Mouse (Mus musculus) embryonic stem cell, embryonic (primary cell): ENCODE results near the gene Zfp91.

ENCODE experiments used
- CTCF ChIA-PET, 4 experiments: fragments of 300-600 bp in 2 of 4; fragments of 350-600 bp in 2 of 4; sonication (Branson Sonifier 250); formaldehyde crosslinking; loops; one replicate each; lab custom pipeline; 2022; ENCODE audit warnings: inconsistent platforms in 2 of 4; lab: Charles Lee
- POLR2A ChIA-PET, 4 experiments: fragments of 300-600 bp in 2 of 4; fragments of 350-600 bp in 2 of 4; sonication (Branson Sonifier 250); formaldehyde crosslinking; loops; one replicate each; lab custom pipeline; 2022; ENCODE audit warnings: antibody characterized with exemption in 4 of 4, inconsistent platforms in 1 of 4; lab: Charles Lee

The Zfp91 gene

GRCm38 (mm10) chr19:12795511-12796327 lies at the start of gene Zfp91, which contains the start of gene Lpxn:
Gene Zfp91, minus strand, starts transcription at chr19:12796126.
Gene Lpxn, plus strand, starts transcription at chr19:12796193.
- ChIA-PET CTCF (interaction anchor here in 1 of 4 experiments (1.0 kb wide), 1 partner anchor 294 kb away, joined by 3 read pairs; the partner anchor contains the start of gene Dtx4), POLR2A (interaction anchor here (0.6 to 3.7 kb wide), 56 partner anchors 9 to 1976 kb away, joined by 3 to 30 read pairs (median 3); partner anchors contain the start of genes Dtx4 (in 2 of the 4) and Tle4 (in 1 of the 4))

DNA sequence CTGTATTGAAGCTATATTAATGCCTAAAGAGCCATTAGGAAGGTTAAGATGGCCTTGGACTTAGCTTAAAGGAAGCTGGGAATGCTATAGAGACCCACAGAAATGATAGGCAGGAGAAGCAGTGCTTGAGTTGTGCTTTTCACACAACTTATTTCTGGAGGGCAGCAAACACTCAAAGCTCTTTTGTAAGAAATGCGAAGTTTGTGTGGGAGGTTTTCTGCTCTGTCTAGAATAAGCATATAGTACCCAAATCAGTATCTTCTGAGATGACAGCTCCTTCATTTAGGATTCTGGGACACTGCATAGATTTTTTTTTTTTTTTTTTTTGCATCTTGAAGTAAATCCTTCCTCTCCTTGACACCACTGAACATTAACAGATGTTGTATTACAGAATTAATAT lies 42.6 kb upstream of the Zfp91 start:
- POLR2A ChIA-PET: interaction anchor here in 1 of 4 experiments (0.6 kb wide), 1 partner anchor 105 kb away, joined by 4 read pairs; no protein-coding TSS in a partner anchor
- CTCF ChIA-PET: interaction anchor here in 1 of 4 experiments (0.7 to 1.2 kb wide), 2 partner anchors 18 to 24 kb away, joined by 3 to 7 read pairs; no protein-coding TSS in a partner anchor

GRCm38 (mm10) chr19:12833625-12834024 lies 37.7 kb upstream of the Zfp91 start:
- POLR2A ChIA-PET: no interaction called here
- CTCF ChIA-PET: no interaction called here

- CTCF ChIA-PET: no interaction called here
- POLR2A ChIA-PET: no interaction called here
Observed at GRCm38 (mm10) chr19:12831559-12831958, 35.6 kb upstream of the Zfp91 start.

- CTCF ChIA-PET: no interaction called here
Observed at GRCm38 (mm10) chr19:12830823-12831430, 35.0 kb upstream of the Zfp91 start.

DNA sequence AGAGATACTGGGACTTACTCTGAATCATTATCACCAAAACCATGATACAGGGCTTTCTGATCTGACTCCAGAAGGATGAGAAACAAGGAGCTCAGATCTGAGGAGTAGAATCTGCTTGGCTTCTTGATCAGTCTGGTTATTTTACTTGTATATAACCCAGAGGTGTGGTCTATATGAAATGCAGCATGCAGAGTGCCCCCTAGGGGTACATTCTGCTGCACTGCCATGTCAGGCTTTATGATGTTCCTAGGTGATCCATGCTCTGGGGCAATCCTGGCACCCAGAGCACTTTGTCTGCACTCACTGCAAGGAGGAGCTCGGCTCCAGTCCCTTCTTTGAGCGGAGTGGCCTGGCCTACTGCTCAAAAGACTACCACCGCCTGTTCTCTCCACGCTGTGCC lies 28.6 kb upstream of the Zfp91 start:
- ChIA-PET CTCF (interaction anchor here in 1 of 4 experiments (0.7 kb wide), 1 partner anchor 323 kb away, joined by 6 read pairs; the partner anchor contains the start of gene Dtx4), POLR2A (interaction anchor here in 1 of 4 experiments (1.3 kb wide), 1 partner anchor 11 kb away, joined by 3 read pairs; no protein-coding TSS in a partner anchor)

More at GRCm38 (mm10) chr19:12830823-12831430, 35.0 kb upstream of the Zfp91 start:
- POLR2A ChIA-PET: no interaction called here

- POLR2A ChIA-PET: interaction anchor here in 1 of 4 experiments (0.7 to 1.2 kb wide), 2 partner anchors 24 to 247 kb away, joined by 3 to 6 read pairs; partner anchors contain the start of genes Lpxn and Zfp91
- CTCF ChIA-PET: interaction anchor here in 3 of 4 experiments (0.7 to 2.0 kb wide), 9 partner anchors 8 to 379 kb away, joined by 3 to 9 read pairs (median 4); no protein-coding TSS in a partner anchor
Observed at GRCm38 (mm10) chr19:12820383-12820782, 24.5 kb upstream of the Zfp91 start.

DNA sequence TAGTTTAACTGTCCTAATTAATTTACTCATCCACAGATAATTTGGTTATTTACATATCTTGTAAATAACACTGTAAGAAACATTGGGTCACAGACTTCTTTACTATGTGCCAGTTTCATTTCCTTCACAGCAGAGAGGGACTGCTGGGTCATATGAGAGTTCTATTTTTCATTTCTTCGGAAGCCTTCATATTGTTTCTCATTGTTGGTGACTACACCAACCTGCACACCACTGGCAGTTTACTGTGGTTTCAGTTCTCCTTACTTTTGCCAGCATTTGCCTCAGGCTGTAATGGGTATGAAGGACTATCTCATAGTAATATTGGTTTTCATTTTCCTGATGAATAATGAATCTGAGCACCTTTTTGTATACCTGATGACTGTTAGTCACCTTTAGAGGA lies 22.6 kb upstream of the Zfp91 start:
- ChIA-PET CTCF (no interaction called here), POLR2A (no interaction called here)

DNA sequence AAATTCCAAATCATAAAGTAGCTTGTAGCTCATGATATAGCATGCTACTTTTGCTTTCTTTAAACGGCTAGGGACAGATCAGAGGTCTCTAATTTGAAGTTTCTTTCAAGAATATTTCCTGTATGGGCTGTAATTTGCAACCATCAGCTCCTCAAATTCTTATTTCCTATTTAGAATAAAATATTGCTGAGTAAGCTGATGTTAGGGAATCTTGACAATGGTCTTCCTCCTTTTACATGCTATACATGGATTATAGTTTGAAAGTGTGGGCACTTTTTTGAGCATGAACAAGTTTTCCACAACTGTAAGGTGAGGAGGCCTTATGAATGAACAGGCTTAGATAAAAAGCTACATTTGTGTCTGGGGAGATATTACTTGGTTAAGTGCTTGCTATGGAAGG lies 18.0 kb upstream of the Zfp91 start:
- ChIA-PET POLR2A (interaction anchor here in 2 of 4 experiments (0.8 to 2.4 kb wide), 3 partner anchors 11 to 18 kb away, joined by 3 to 12 read pairs (median 3); partner anchors contain the start of genes Lpxn (in 1 of the 2) and Zfp91 (in 1 of the 2)), CTCF (interaction anchor here in 2 of 4 experiments (0.5 to 0.7 kb wide), 3 partner anchors 25 to 1322 kb away, joined by 3 read pairs; no protein-coding TSS in a partner anchor)

DNA sequence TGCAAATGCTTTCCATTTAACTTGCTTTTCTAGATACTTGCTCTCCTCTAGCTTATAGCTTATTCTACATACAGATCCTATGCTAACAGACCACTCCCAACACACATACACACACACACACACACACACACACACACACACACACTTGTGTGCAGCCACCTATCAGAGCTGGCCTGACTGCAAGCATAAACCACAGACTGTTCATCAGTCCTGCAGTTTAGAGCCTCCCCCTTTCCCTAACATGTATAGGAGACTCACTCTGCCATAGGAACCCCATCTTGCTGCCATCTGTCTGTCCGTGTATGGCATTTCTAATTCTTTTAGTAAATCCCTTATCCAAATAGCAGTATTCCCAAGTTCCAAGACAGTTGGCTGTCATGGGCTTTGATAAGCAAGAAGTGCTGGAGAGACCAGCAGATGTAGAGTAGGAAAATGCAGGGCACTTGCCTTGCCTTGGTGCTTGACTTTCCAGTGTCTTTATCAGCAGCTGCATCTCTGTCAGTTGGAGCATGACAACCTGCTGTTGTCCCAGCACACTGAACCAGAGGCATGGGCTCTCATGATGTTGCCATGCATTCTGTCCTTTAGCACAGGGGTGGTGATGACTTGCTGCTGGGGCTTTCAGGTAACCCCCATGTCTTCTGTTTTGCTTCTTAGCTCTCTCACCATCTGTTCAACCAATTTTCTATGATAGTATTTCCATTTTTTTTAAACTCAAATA lies 16.9 kb upstream of the Zfp91 start:
- ChIA-PET POLR2A (interaction anchor here in 2 of 4 experiments (0.8 to 2.4 kb wide), 3 partner anchors 12 to 17 kb away, joined by 3 to 12 read pairs (median 3); partner anchors contain the start of genes Lpxn (in 1 of the 2) and Zfp91 (in 1 of the 2)), CTCF (interaction anchor here in 2 of 4 experiments (0.6 to 0.7 kb wide), 3 partner anchors 8 to 656 kb away, joined by 3 to 4 read pairs (median 3); no protein-coding TSS in a partner anchor)

- POLR2A ChIA-PET: interaction anchor here in 2 of 4 experiments (0.7 to 2.6 kb wide), 2 partner anchors 10 kb away, joined by 3 to 8 read pairs; partner anchors contain the start of genes Lpxn (in 2 of the 2) and Zfp91 (in 2 of the 2)
- CTCF ChIA-PET: interaction anchor here in 1 of 4 experiments (1.2 kb wide), 1 partner anchor 305 kb away, joined by 3 read pairs; the partner anchor contains the start of gene Dtx4
Observed at GRCm38 (mm10) chr19:12806214-12806613, 10.3 kb upstream of the Zfp91 start.

DNA sequence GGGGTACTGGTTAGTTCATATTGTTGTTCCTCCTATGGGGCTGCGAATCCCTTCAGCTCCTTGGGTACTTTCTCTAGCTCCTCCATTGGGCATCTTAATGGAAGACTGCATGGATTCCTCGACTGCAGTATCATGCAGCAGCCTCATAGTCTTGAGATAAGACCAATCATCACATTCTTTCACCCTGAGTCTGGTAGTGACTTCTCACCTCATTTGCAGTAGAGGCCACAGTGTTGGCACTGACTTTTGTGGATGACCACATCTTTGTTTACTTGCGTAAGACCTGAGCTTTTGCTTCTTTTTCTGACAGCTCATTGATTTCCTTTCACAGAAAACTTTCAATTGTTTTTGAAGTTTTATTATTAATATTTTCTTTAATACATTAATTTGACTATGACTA lies 9.8 kb upstream of the Zfp91 start:
- POLR2A ChIA-PET: interaction anchor here in 1 of 4 experiments (2.6 kb wide), 1 partner anchor 10 kb away, joined by 8 read pairs; the partner anchor contains the start of genes Lpxn and Zfp91
- CTCF ChIA-PET: interaction anchor here in 1 of 4 experiments (1.2 kb wide), 1 partner anchor 304 kb away, joined by 3 read pairs; the partner anchor contains the start of gene Dtx4

DNA sequence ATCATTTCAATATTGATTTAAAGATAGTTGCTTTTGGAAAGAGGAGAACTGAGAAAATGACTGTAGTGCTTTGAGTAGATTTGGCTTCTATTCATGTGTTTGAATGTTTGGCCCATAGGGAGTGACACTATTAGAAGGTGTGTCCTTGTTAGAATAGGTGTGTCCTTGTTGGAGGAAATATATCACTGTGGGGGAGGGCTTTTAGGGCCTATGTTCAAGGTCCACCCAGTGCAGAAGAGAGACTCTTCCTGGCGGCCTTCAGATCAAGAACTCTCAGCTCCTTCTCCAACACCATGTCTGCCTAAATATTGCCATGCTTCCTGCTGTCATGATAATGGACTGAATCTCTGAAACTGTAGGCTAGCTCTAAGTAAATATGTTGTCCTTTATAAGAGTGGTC lies 8.3 kb upstream of the Zfp91 start:
- POLR2A ChIA-PET: interaction anchor here in 1 of 4 experiments (2.6 kb wide), 1 partner anchor 8 kb away, joined by 8 read pairs; the partner anchor contains the start of genes Lpxn and Zfp91
- CTCF ChIA-PET: no interaction called here

GRCm38 (mm10) chr19:12802830-12803229 lies 6.9 kb upstream of the Zfp91 start:
- POLR2A ChIA-PET: no interaction called here

DNA sequence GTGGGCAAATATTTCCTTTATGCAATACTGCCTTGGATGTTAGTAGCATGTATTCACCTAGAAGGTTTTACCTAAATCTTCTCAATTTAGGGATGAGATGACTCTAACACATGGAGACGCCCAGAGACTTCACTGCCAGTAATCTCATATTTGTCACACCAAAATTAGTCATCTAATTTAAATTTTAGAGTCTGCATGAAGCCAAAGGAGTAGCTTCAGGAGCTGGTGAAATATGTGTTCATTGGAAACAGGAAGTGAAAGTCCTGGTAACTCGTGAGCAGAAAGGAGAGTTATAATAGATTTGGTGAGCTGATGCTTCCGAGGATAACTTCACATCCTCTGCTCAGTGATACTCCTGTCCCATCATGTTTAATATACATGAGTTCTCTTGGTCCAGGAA lies 5.1 kb upstream of the Zfp91 start:
- POLR2A ChIA-PET: no interaction called here
- CTCF ChIA-PET: no interaction called here

More at GRCm38 (mm10) chr19:12802830-12803229, 6.9 kb upstream of the Zfp91 start:
- CTCF ChIA-PET: no interaction called here

DNA sequence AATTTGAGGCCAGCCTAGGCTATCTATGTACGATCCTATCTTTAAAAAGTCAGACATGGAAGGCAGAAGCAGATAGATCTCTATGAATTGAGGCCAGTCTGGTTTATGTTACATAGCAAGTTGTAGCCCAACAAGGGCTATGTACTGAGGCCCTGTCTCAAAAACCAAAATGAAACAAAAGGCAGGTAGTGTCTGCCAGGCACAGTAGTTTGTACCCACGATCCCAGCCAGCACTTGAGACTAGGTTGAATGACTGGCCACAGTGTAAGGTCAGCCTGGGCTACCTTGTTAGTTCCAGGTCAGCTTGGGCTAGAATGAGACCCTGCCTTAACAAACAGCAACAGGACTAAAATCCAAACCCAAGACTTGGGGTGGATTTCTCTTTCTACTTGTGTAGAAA lies 4.7 kb upstream of the Zfp91 start:
- CTCF ChIA-PET: no interaction called here

GRCm38 (mm10) chr19:12799081-12799480 lies 3.2 kb upstream of the Zfp91 start:
- ChIA-PET CTCF (interaction anchor here in 1 of 4 experiments (0.7 kb wide), 1 partner anchor 265 kb away, joined by 4 read pairs; no protein-coding TSS in a partner anchor), POLR2A (interaction anchor here in 2 of 4 experiments (0.7 to 0.8 kb wide), 4 partner anchors 12 to 1691 kb away, joined by 3 to 5 read pairs (median 4); no protein-coding TSS in a partner anchor)

More for the DNA sequence above, 4.7 kb upstream of the Zfp91 start:
- POLR2A ChIA-PET: no interaction called here
